Mouse (Mus musculus) right cerebral cortex, postnatal 25 days (tissue): ENCODE results near the gene Gm10260.
A peak's percentile ranks its signal among the peaks of the same experiment; 100 is the strongest.

ENCODE experiments used
- DNase-seq: peaks from one replicate; pipeline ENCODE4 v3.0.0; 2022

The Gm10260 gene

DNA sequence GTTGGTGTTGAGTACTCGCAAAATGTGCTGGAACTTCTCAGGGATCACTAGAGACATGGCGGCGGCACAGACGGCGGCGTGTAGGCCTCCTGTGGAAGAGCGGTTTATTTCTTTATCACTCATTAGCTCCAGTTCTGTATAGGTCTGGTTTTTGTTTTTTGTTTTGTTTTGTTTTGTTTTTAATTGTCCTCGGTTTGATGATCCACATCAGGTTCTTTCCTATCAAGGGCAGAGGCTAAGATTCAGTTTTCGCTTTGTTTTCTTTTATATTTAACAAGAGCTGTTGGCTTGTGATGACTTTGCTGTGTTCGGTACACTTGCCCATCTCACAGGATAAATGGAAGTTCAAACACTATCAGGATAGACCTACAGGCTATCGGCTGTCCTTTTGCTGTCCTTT lies at the start of gene Gm10260:
Gene Gm10260, minus strand, starts transcription at position 101 of the 400 bp plus-strand sequence.
- DNase-seq, result no peak

DNA sequence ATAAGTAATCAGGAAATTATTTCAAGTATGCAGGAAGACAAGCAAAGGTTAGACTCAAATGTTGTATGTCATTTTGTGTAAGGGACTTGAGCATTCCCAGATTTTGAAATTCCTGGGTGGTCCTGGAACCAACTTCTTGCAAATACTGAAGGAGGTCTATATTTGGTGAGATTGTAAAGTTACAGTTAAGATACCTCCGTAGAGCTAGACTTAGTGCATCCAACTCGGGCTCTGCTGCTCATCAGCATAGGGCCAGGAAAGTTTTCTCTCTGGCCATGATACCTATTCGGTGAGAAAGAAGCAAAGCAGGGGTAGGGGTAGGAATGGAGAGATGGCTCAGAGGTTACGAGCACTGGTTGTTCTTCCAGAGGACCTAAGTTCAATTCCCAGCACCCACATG lies 49.4 kb upstream of the Gm10260 start:
- DNase-seq, result no peak

DNA sequence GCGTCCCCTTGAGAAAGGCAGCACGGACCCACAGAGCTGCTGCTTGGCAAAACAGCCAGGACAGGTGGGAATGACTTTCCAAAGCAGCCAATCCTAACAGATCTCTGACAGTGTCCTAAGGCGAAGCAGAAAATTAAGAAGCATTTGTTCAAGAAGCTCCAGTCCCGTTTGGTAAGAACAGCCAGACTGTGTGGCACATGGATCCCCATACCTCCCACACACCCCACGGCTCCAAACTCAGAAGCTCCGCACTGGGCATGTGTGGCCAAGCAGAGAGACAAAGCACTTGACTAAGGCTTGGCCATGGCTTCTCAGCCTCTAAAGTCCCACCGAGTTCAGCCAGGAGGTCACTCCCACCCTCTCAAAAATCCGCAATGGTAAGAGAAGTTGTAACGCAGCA lies 45.5 kb upstream of the Gm10260 start:
- no peak for DNase-seq

DNA sequence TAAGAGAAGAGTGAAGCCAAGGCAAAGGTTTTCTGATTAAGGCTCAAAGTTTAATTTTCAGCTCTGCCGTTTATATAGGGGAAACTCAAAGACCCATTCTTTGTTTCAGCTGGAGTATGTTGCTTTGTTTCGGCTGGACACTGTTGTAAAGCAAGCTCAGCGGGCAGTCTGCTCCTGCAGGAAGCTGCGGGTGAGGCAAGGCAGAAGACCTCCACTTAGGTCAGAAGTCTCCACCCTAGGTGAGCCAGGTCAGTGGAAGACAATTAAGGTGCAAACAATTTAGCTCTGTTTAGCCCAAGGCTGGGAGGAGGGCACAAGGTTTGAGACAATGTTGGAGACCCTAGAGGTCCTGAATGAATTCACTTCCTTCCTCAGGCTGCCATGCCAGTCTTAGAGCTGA lies 42.0 kb upstream of the Gm10260 start:
- no peak for DNase-seq

DNA sequence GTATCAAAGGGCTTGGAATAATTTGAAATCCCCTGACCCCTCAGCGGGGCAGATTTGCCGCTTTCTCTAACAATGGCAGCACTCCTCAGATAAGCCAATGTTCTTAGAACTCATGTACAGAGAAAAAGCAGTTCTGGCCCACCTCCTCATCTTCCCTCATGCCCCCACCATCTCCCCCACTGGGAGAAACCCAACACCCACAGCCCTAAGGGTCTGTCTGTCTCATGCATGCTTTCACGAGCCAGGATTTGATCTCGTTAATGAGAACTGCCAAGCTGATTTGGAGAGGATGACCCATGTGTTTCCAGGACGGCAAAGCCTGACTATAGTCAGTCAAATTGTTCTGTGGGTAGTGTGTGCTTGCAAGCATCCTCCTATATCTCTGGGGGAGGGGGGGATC lies 37.0 kb upstream of the Gm10260 start:
- DNase-seq, result no peak

DNA sequence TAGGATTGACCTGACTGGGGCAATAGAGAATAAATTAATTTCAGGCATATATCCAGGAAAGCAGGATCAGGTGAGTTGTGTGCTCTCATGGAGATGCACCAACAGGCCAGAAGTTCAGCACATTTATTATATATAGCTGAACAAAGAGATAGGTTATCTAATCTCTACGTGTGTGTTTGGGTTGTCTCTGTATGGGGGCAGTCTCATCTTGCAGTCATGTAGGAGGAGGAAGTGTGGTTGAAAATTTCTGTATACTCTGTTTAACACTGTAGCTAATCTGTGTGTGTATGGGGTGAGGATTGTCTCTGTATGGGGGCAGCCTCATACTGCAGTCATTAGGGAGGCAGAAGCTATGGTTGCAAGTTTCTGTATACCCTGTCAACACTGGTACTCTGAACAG lies 34.3 kb upstream of the Gm10260 start:
- no peak for DNase-seq

DNA sequence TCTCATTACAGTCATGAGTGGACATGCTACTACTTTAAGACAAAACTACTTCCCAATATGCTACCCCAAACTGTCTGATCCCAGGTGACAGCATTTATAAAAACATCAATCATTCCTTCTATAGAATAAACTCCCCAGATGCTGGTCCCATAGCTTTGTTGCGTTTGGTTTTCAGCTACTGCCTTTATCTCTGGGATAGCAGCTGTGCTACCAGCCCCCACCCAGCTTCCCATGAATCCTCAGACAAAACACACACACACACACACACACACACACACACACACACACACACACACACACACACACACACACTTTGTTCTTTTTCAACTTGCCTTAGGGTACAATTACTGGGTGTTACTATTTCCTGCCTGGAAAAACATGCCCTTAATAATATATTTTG lies 33.5 kb upstream of the Gm10260 start:
- no peak for DNase-seq

DNA sequence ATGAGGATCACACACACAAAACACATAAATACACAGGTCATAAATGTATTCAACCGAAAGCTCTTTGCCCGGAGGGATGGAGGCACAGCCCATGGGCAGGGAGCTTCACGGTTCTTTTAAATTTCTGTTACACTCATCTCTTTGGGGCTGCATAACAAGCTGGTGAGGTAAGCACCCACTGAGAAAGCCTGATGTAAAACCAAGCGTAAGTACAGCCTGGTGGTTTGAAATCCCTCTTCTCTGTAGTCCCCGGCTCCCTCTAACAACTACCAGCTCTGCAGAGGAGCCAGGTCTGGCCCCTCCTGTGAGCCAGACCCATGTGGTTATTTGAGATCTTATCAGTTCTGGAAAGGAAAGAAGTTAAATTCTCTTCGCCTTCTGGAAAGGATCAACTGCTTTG lies 31.2 kb upstream of the Gm10260 start:
- DNase-seq, result no peak

DNA sequence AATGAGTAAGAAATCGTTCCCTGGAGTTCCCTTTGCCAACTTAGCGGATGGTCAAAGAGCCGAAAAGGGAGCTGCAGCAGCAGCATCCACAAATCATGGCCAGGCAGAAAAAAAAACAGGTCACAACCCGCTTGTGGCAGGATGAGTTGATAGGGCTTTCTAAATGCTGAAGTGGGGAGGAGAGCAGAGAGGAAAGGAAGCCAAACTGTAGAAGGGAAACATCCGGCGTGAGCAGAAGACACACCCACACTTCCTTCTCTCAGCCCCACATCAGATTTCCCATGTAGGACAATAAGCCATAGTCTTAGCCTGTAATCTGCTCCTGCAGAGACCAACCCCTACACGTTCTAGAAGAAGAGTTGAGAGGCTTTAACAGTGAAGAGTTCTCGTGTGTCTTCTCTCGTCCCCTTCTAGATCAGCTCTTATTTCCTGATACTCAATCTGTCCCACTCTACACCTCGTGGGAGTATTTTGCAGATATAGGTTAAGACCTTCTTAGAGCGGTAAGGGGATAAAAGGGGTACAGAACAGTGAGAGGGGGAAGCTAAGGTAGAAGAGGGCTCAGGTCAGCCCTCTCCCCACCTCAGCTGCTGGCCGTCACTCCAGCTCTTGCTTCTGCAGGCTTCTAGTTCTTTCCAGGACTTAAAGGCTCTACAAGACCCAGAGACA lies 29.5 kb upstream of the Gm10260 start:
- no peak for DNase-seq

DNA sequence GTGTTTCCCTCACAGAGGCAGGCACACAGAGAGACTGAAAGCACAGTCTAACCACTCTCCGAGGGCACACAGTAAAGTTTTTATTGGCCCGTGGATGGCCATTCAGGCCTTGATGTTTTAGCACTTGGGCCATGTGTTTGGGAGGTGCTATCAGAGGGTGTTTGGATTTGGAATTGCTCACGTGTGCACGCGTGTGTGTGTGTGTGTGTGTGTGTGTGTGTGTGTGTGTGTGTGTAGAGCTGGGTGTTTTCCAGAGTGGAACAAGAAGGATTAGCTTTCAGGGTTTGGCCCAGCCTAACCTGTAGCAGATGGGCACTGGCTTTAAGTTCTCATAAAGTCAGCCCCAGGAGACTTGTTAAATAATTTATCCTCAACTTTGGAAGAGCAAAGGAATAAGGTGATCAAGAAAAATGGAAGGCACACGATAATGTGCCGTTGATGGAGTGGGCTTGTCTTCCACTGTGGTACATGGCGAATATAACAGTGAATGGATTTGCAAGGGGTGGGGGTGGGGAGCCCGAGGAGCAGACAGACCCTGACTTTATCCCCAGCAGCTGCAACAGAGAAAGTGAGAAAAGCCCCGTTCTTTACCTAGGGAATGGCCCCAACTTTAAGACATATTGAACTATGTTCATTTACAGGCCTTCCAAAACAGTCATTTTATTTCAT lies 24.9 kb upstream of the Gm10260 start:
- DNase-seq, result no peak

DNA sequence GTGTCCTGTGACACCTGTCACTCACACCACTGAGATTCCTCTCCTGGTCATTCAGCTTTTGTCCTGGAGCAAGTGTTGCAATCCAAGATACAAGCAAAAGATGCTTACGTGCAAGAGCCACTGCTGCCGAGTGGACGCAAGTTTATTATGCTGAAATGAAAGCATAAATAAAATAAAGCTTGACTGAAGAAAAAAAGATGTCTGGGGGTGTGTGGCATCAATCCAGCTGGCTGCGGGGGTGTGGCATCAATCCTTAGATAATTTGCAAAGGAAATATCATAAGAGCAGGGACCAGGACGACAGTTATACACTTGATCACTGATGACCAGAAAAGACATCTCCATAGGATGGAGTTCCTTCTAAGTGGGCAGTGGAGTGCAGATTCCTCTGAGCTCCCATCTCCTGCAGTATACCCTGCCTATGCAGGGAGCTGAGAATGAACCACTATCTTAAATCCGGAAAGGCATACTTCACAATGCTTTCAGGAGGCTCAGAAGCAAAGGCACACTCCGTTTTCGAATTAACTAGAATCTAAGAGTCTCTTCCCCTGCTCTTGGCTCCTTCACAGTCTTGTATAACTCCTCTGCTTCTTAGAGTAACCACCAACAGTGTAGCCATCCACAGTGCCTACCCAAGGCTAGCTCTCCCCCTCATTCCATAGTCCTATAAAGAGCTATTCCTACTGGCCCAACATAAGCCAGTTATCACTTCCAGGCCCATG lies 23.2 kb upstream of the Gm10260 start:
- no peak for DNase-seq

DNA sequence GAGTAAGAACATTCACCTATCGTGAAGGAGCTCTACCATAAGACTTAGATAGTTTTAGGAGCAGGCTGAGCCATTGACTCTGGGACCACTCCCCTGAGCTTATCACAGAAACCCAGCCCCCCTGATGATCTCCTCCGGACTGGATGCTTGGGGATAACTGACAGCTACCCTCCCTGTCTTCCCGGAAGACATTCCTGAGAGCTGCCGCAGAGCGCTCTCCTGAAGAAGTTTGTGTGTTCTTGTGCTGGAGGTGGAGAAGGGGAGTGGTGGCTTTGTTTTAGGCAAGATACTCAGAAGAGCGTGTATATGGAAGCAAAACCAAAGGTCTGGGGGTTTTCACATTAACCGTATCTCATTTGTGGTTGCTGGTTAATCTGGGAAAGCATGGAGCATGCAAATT lies 21.6 kb upstream of the Gm10260 start:
- no peak for DNase-seq

DNA sequence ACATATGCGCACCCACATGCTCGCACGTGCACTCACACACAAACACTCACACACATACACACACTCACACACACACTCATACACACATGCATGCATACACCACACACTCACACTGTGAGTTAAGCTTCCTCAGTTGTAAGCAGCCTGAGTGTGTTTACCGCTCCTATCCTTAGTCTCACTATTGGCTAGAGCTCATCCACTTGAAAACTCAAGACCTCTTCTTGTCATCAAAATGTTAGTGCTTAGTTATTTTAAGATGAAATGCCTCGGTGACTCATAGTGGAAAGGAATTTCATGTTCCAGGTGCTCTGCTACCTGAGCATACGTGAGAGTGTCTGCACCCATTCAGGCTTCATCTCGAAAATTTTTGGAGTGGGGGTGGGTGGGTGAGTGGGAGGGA lies 21.2 kb upstream of the Gm10260 start:
- no peak for DNase-seq

DNA sequence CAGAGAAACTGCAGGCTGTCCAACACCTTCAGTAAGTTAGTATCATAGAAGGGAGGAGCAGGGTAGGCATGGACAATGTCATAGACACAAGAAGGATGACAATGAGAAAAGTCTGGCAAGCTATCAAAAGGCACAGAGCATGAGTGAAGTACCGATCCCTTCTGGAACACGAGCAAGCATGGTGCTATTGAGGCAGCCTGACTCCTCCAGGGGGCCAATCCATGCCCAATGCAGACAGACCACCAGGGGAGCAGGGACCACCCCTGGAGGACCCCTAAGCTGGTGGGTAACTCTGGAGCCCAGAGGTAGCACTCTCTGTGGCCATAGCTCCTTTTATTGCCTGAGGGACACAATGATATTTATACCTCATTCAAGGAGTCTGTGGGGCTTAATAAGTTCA lies 20.1 kb upstream of the Gm10260 start:
- DNase-seq, result no peak

DNA sequence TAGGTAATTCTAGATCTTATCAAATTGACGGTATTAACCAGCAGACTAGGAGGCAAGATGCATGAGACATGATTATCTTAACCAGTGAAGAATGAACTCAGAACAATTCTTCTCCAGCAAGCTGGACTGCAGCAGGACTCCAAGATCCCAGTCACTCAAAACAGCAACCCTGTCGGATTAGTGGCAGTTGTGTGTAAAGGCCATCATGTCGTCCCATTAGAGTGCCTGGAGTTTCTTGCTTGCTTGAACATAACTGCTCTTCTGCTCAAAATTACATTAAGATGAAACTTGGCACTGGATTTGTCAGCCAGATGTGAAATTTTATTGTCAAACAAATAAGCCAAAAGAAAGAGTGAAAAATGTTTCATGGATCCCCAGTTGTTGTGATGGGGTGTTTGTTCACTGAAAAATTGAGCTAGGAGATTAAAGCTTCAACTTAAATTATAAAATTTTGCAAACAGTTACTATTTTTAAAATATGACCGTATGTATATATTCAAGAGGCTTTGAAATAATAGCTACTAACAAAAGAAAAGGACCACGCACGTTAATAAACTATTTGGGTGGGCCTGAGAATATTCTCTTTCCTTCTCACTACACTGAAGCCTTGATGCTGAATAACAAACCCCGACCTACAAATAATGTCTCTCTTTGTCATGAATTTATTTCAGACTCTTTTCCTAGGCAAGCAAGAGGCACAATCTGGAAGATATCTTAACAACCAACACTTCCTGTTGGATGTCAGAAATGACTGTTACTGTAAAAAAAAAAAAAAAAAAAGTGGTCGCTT lies 19.4 kb upstream of the Gm10260 start:
- DNase-seq, result no peak

DNA sequence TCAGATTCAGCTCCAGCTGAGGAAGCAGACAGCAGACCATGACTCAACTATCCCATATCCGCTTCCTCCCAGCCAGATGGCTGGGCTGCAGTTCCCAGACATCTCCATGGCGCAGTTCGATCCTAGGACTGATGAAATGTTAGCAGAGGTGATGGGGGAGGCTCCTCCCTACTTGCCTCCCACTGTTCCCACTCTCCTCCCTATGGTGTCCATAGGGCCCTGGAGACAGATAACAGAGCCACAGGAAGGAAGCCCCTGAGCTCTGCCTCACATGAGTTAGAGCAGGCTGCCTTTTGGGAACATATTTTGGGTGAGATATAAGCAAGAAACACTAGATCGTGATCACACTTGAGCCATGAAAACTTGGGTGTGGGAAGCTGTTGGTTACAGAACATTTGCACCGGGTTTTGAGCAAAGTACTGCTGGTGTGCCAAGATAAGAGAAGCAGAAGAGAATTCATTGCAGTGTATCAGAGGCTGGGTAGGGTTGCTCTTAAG lies 18.3 kb upstream of the Gm10260 start:
- DNase-seq, result peak; percentile 46

DNA sequence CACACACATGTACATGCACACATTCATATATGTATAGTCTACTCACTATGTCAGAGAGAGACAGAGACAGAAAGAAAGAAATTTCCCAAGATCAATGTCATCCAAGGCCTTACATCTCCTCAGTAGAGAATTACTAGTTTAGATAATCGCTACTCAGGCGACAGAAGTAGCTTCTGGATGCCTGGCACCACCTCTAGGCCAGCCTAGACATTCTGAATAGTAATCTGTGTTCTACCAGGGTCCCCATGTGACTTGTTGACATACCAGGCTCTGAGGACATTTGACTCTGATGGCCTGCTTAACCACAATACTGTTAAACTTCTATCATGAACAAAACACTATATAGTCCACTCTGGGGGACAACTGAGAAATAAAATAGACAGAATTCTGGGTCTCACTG lies 17.2 kb upstream of the Gm10260 start:
- no peak for DNase-seq

DNA sequence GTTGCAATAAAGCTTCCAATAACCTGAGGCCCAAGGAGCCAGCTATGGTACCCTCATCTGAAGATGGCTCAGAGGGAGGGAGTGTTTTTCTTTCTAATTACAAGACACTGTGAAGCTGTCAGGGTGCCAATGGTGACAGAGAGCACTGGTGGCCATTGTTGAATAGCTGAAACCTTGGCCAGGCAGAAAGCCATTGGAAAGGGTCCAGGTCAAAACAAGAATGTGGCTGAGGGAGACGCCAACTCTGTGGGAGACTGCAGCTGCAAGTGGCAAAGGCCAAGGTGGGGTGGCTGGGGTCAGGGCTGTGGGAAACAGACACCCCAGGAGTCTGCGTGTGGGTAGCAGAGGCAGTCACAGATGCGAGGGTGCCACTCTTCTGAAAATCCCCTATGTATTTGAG lies 16.3 kb upstream of the Gm10260 start:
- DNase-seq, result peak; percentile 21

DNA sequence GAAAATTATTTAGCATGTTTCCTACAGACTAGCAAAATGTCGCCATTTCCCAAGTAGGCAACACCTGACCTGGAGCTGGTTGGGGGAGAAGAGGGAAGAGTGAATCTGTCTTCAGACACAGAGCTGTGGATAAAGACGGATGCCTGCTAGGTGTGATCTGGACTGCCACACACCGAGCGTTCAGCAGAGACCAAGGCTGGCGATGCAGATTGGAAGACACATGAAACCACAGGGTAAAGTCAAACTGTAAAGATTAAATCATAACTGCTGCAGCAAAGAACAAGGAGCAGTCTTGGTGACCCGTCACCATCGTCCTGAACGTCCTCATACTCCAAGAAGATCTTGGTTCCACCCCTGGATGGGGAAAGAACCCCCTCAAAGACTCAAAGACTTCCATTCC lies 15.5 kb upstream of the Gm10260 start:
- no peak for DNase-seq

DNA sequence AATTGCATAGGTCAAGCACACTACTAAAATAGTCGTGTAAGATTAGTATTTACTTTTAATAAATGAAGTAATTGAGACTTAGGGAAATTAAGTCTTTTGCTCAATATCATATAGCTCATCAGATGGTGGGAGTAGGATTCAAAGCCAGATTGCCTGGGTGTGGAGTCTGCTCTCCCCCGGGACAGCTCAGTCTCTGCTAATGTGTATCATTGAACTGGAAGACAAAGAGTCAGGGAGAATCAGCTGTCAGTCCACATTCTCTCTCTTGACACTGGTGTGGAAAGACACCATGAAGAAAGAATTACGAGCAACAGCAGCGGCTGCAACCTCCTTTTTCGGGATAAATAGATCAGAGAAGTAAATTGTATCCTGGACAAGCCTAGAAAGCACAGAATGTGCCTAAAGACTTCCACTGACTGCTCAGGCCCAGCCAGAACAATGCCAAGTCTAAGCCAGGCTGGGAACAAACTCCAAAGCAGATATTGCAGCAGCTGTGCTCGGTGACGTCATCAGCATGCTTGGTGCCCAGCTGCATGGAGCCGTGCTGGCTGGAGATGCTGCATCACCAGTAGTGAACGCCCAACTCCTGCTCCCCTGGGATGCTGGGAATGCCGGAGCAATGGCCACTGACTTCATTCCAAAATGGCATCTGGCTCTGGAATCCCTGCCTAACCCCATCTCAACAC lies 14.5 kb upstream of the Gm10260 start:
- DNase-seq, result peak; percentile 53

DNA sequence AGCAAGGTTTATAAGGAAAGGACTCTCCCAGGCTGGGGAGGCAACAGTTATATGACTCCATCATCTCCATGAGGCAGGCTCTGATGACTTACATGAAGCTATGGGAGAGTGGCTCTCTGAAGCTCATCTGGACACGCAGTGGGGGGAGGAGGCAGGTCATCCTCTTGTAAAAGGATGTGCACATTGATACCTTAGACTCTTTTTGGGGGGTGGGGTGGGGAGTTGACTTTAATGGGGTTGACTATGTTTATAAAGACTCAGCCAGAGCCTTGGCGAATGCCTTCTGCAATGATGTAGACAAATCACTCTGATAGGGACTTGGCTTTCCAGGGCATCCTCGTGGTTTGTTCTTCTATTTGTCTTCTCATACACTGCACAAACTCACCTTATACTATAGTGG lies 8.8 kb upstream of the Gm10260 start:
- DNase-seq, result no peak

DNA sequence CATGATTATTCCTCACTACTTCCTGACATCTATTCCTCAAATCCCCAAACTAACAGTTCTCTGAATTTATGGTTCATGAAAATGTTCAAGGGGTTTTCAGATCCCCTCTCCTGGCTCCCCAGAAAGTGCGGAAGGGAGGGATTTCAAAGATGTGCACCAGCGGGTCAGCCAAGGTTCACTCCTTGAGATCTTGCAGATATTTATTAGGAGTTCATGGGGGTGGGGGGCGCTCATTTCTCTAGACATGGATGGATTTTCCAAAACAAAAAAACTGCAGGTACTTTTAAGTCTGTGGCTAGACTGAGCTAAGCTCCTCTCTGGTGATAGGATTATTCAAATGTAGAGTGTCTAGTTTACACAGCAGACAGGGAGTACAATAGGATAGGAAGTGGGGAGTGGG lies 8.4 kb upstream of the Gm10260 start:
- no peak for DNase-seq
